Mouse (Mus musculus) liver, embryonic 16.5 days (tissue): Measurements from ENCODE around the gene Fmnl2. TPM values are rescaled to one million over a fixed set of nuclear protein-coding genes. Genes with fewer than 3 reads are reported as not detected.
A peak's percentile ranks its signal among the peaks of the same experiment; 100 is the strongest.

Source experiments
- ATAC-seq: fragments of 200-750 bp; cut with Nextera tagmentation; 2 replicates; pipeline ENCODE4 v1.8.0; 2017; ENCODE audit warnings: low read depth, mild to moderate bottlenecking, moderate number of reproducible peaks, moderate library complexity
- H3K27ac ChIP-seq: fragments of 300-500 bp; sonication (generic); 2 replicates; pipeline ENCODE4 v1.5.1; 2014; ENCODE audit warnings: mild to moderate bottlenecking, low read length
- H3K27me3 ChIP-seq: fragments of 300-500 bp; sonication (generic); 2 replicates; pipeline ENCODE4 v1.6.1; 2014; ENCODE audit warnings: low read depth, low read length, mixed read lengths; ENCODE audit not compliant: control insufficient read depth, insufficient read depth
- H3K36me3 ChIP-seq: fragments of 300-500 bp; sonication (generic); 2 replicates; pipeline ENCODE4 v1.6.1; 2014; ENCODE audit warnings: mild to moderate bottlenecking; ENCODE audit not compliant: control insufficient read depth, insufficient read depth
- H3K4me1 ChIP-seq: fragments of 300-500 bp; sonication (generic); 2 replicates; pipeline ENCODE4 v1.6.1; 2014; ENCODE audit warnings: low read depth, low read length, mixed read lengths; ENCODE audit not compliant: control insufficient read depth
- H3K4me2 ChIP-seq: fragments of 300-500 bp; sonication (generic); 2 replicates; pipeline ENCODE4 v1.6.1; 2014; ENCODE audit warnings: low read depth, low read length, mixed read lengths
- H3K4me3 ChIP-seq: fragments of 300-500 bp; sonication (generic); 2 replicates; pipeline ENCODE4 v1.5.1; 2014; ENCODE audit warnings: low read depth, mild to moderate bottlenecking, low read length
- H3K9ac ChIP-seq: fragments of 300-500 bp; sonication (generic); 2 replicates; pipeline ENCODE4 v1.6.1; 2014; ENCODE audit warnings: low read depth, low read length
- H3K9me3 ChIP-seq: fragments of 300-500 bp; sonication (generic); replicated peaks from 2 replicates; pipeline ENCODE4 v1.6.1; 2016; ENCODE audit warnings: low read length; ENCODE audit not compliant: control insufficient read depth
- WGBS: fragments of 180-500 bp; shearing (Covaris S2); extraction: QIAGEN DNeasy Blood & Tissue Kit; methylation state at CpG from one replicate; pipeline ENCODE4 v1.1.7; 2014; ENCODE audit not compliant: insufficient replicate concordance; 5-methylcytosine and 5-hydroxymethylcytosine counted together
- polyA plus RNA-seq: library from polyadenylated mRNA; unstranded; fragments of >200 nt; fragmentation: Nextera tagmentation; extraction: Ambion mirVana; gene quantifications from 2 replicates; pipeline ENCODE4 v1.2.1, GENCODE M21; 2015

The Fmnl2 gene
- polyA plus RNA-seq, 1 experiment from 2014 or later, result 0.53 TPM

GRCm38 (mm10) chr2:52874721-52875120 lies 17.1 kb downstream of the Fmnl2 start:
- no peak overlapping the region for H3K4me2 ChIP-seq
- no peaks in the 10 kb centered on the region for H3K4me1 ChIP-seq
- H3K9ac ChIP-seq, result no peak overlapping the region
- no peaks in the 10 kb centered on the region for H3K36me3 ChIP-seq
- no peaks in the 10 kb centered on the region for H3K27me3 ChIP-seq
- no peak overlapping the region for H3K4me3 ChIP-seq
- no peak overlapping the region for H3K27ac ChIP-seq
- no peak for ATAC-seq
- no peaks in the 10 kb centered on the region for H3K9me3 ChIP-seq

- Histone ChIP-seq H3K4me3 (no peak overlapping the region), H3K36me3 (no peaks in the 10 kb centered on the region), H3K4me2 (no peak overlapping the region), H3K9ac (no peak overlapping the region), H3K27me3 (no peaks in the 10 kb centered on the region), H3K9me3 (no peaks in the 10 kb centered on the region), H3K4me1 (no peaks in the 10 kb centered on the region), H3K27ac (no peak overlapping the region)
- WGBS, result 73% methylated on average over 9 of the region's 9 CpGs
- no peak for ATAC-seq
These were observed 18.1 kb downstream of the Fmnl2 start for GRCm38 (mm10) chr2:52875801-52876200.

DNA sequence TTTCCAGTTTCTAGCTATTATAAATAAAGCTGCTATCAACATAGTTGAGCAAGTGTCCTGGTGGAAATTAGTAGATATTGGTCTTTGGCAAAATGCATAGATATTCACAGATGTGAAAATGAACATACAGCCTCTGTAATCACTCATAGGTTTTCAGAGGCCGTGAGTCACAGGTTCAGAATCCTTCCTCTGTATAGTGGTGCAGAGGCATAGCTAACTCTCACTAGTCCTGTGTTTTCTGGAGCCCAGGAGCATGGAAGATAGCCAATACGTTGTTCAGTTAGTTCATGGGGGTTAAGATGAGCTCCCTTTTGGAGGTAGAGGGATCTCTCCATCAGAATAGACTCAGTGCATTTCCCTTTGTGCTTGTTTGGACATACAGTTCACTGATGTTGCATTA lies 25.7 kb downstream of the Fmnl2 start:
- no peak overlapping the region for H3K27ac ChIP-seq
- H3K4me2 ChIP-seq, result no peak overlapping the region
- WGBS, result 51% methylated on average over 2 of the region's 2 CpGs
- no peaks in the 10 kb centered on the region for H3K36me3 ChIP-seq
- no peak for ATAC-seq
- no peaks in the 10 kb centered on the region for H3K4me1 ChIP-seq
- no peak overlapping the region for H3K4me3 ChIP-seq
- no peaks in the 10 kb centered on the region for H3K27me3 ChIP-seq
- H3K9ac ChIP-seq, result no peak overlapping the region
- no peaks in the 10 kb centered on the region for H3K9me3 ChIP-seq

GRCm38 (mm10) chr2:52884082-52884481 lies 26.4 kb downstream of the Fmnl2 start:
- H3K4me3 ChIP-seq, result no peak overlapping the region
- no peak overlapping the region for H3K27ac ChIP-seq
- H3K27me3 ChIP-seq, result no peaks in the 10 kb centered on the region
- H3K9me3 ChIP-seq, result no peaks in the 10 kb centered on the region
- no peaks in the 10 kb centered on the region for H3K4me1 ChIP-seq
- no peak overlapping the region for H3K9ac ChIP-seq
- no peak overlapping the region for H3K4me2 ChIP-seq
- no peaks in the 10 kb centered on the region for H3K36me3 ChIP-seq
- ATAC-seq, result no peak
- WGBS, result 49% methylated on average over 4 of the region's 4 CpGs

DNA sequence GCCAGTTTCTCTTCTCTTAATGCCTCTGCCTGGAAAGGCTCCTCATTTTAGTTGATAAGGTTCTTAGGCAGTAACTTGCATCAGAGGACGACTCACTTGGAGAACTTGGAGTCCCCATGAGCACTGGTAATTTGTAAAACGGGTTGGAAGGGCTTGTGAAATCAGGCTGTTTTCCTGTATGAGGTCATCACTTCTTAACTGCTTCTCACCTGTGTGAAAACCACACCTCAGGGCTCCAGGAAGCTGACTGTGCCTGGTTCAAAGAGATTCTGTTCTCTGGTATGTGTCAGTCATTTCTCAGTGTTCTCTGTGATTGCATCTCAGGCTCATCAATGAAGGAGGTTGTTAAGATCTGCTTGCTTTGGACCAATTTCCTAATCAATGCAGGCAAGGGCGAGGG lies 27.4 kb downstream of the Fmnl2 start:
- no peak overlapping the region for H3K27ac ChIP-seq
- no peaks in the 10 kb centered on the region for H3K9me3 ChIP-seq
- no peaks in the 10 kb centered on the region for H3K36me3 ChIP-seq
- no peak overlapping the region for H3K4me2 ChIP-seq
- no peaks in the 10 kb centered on the region for H3K27me3 ChIP-seq
- no peak for ATAC-seq
- no peak overlapping the region for H3K4me3 ChIP-seq
- no peak overlapping the region for H3K9ac ChIP-seq
- WGBS, result 27% methylated on average over 3 of the region's 3 CpGs
- H3K4me1 ChIP-seq, result no peaks in the 10 kb centered on the region

DNA sequence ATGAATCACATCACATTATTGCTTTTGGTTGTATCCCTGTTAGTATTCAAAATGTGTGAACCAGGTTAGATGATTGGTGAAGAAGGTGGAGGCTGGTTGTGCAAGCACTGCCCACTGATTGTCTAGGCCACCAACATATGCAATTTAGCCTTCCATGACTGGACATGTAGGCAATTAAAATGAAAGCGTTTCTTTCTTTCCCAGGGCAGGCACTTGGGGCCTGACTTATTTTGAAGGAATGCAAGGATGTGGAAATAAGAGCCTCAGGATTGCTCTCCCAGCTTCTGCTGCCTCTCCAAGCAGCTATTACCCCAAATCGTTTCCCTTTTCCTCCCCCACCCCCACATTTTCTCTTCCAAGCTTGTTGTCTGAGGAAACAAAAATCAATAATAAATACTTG lies 29.6 kb downstream of the Fmnl2 start:
- Histone ChIP-seq H3K27me3 (no peaks in the 10 kb centered on the region), H3K27ac (no peak overlapping the region), H3K4me1 (no peaks in the 10 kb centered on the region), H3K9me3 (no peaks in the 10 kb centered on the region), H3K4me3 (no peak overlapping the region), H3K4me2 (no peak overlapping the region), H3K9ac (no peak overlapping the region), H3K36me3 (no peaks in the 10 kb centered on the region)
- ATAC-seq, result no peak
- 40% methylated on average over 2 of the region's 2 CpGs for WGBS

DNA sequence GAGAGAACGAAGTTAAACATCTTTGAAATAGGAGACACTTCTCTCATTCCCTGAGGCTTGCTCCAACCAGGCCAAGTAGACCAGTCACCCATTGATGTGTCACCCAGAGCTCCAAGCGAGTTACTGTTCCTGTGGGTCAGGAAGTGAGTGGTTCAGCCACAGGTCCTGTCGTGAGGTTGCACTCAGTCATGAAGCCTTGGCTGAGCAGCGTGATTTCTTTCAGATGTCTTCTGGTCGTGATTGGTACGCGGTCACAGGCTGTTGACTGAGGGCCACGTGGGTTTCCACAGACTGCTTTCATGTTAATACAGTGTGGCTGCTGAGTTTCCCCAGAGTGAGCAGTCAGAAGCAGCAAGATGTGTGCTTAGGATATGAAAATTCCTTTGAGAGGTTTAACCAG lies 33.5 kb downstream of the Fmnl2 start:
- H3K4me1 ChIP-seq, result no peaks in the 10 kb centered on the region
- H3K27ac ChIP-seq, result no peak overlapping the region
- H3K4me2 ChIP-seq, result no peak overlapping the region
- no peak for ATAC-seq
- WGBS, result 33% methylated on average over 8 of the region's 8 CpGs
- no peaks in the 10 kb centered on the region for H3K36me3 ChIP-seq
- H3K27me3 ChIP-seq, result no peaks in the 10 kb centered on the region
- no peaks in the 10 kb centered on the region for H3K9me3 ChIP-seq
- H3K9ac ChIP-seq, result no peak overlapping the region
- no peak overlapping the region for H3K4me3 ChIP-seq

DNA sequence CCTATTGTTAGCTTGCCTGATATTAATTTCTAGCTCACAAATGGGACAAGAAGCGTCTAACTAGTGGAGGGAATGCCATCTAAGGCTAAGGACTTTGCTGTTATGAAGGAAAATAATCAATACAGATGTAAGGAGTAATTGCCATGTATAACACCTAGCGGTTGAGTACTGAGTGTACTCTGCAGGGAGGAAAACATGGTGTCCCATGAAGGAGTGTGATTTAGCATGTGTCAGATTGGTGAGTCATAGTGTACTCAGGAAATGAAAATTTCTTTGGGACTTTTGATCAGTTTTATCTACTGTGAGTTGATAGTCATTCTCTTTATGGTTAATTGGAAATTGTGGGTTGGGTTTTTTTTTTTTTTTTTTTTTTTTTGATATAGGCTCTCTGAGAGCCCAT lies 34.1 kb downstream of the Fmnl2 start:
- 71% methylated on average over 2 of the region's 2 CpGs for WGBS
- ATAC-seq, result no peak
- no peaks in the 10 kb centered on the region for H3K4me1 ChIP-seq
- no peaks in the 10 kb centered on the region for H3K36me3 ChIP-seq
- no peak overlapping the region for H3K9ac ChIP-seq
- no peak overlapping the region for H3K4me2 ChIP-seq
- no peaks in the 10 kb centered on the region for H3K27me3 ChIP-seq
- no peak overlapping the region for H3K4me3 ChIP-seq
- H3K27ac ChIP-seq, result no peak overlapping the region
- no peaks in the 10 kb centered on the region for H3K9me3 ChIP-seq

- Histone ChIP-seq H3K9ac (no peak overlapping the region), H3K9me3 (no peaks in the 10 kb centered on the region), H3K36me3 (no peaks in the 10 kb centered on the region), H3K27me3 (no peaks in the 10 kb centered on the region), H3K4me3 (no peak overlapping the region), H3K4me1 (no peaks in the 10 kb centered on the region), H3K27ac (no peak overlapping the region), H3K4me2 (no peak overlapping the region)
- 44% methylated on average over 6 of the region's 6 CpGs for WGBS
- peak; percentile 53; the same call in 1 of the 2 replicates for ATAC-seq
These were observed 37.4 kb downstream of the Fmnl2 start for GRCm38 (mm10) chr2:52894983-52895621.
